8 mouse cellular contexts compared by ENCODE assay signal in genomic region chr14:20735052-20735451, GRCm38 (mm10). TPM values are rescaled to one million over a fixed set of nuclear protein-coding genes. Genes with fewer than 3 reads are reported as not detected.
A peak's percentile ranks its signal among the peaks of the same experiment; 100 is the strongest.
DNase-seq lines count a peak whose midpoint lies in the region; ATAC-seq lines count a peak whose summit lies in the region.

No protein-coding gene starts in this region.

- no peak for ATAC-seq in forebrain, embryonic 11.5 days (replicated peaks; ENCODE audit: low FRiP score)
- no peak for ATAC-seq in liver, embryonic 11.5 days (replicated peaks; ENCODE audit: low FRiP score)
- no peak for ATAC-seq in hindbrain, embryonic 15.5 days (ENCODE audit: low FRiP score, low read depth)
- ATAC-seq in midbrain, embryonic 16.5 days: no peak
- no peak for ATAC-seq in megakaryocyte-erythroid progenitor cell, adult 5-6 weeks (replicated peaks; ENCODE audit: low FRiP score, low TSS enrichment, poor library complexity, severe bottlenecking)

- 78% methylated on average over 2 of the region's 2 CpGs for WGBS in forebrain, embryonic 10.5 days
- 80% methylated on average over 2 of the region's 2 CpGs for WGBS in forebrain, embryonic 11.5 days
- 67% methylated on average over 2 of the region's 2 CpGs for WGBS in liver, embryonic 11.5 days
- WGBS in hindbrain, embryonic 15.5 days: 63% methylated on average over 2 of the region's 2 CpGs
- WGBS in midbrain, embryonic 16.5 days: 66% methylated on average over 2 of the region's 2 CpGs

- H3K36me3 ChIP-seq in forebrain, embryonic 10.5 days (replicated peaks): peaks cover 74% of the 10 kb centered on the region
- no peaks in the 10 kb centered on the region; the same call in 1 of the 2 replicates for H3K36me3 ChIP-seq in forebrain, embryonic 11.5 days (ENCODE audit: control insufficient read depth, insufficient read depth, low read length)
- peaks cover 12% of the 10 kb centered on the region; the same call in 1 of the 2 replicates for H3K36me3 ChIP-seq in liver, embryonic 11.5 days (ENCODE audit: control insufficient read depth, insufficient read depth, low read length)
- H3K36me3 ChIP-seq in hindbrain, embryonic 15.5 days: peaks cover 44% of the 10 kb centered on the region
- peaks cover 16% of the 10 kb centered on the region for H3K36me3 ChIP-seq in midbrain, embryonic 16.5 days (ENCODE audit: control insufficient read depth, insufficient read depth, low read length)

- H3K4me3 ChIP-seq in forebrain, embryonic 10.5 days: no peak overlapping the region
- no peak overlapping the region for H3K4me3 ChIP-seq in forebrain, embryonic 11.5 days (ENCODE audit: low read depth, low read length)
- peak overlapping the region; percentile 95; the same call in 1 of the 2 replicates for H3K4me3 ChIP-seq in liver, embryonic 11.5 days (ENCODE audit: low read depth, low read length)
- 0 out of 2 replicates have a peak overlapping the region, but pooled peaks have one; percentile 67 for H3K4me3 ChIP-seq in hindbrain, embryonic 15.5 days
- no peak overlapping the region for H3K4me3 ChIP-seq in midbrain, embryonic 16.5 days (ENCODE audit: low read depth, low read length)

- no peaks in the 10 kb centered on the region for H3K9me3 ChIP-seq in forebrain, embryonic 10.5 days
- H3K9me3 ChIP-seq in forebrain, embryonic 11.5 days (ENCODE audit: control insufficient read depth, low read length): no peaks in the 10 kb centered on the region
- no peaks in the 10 kb centered on the region for H3K9me3 ChIP-seq in liver, embryonic 11.5 days (ENCODE audit: control insufficient read depth, low read length)
- no peaks in the 10 kb centered on the region for H3K9me3 ChIP-seq in hindbrain, embryonic 15.5 days
- no peaks in the 10 kb centered on the region for H3K9me3 ChIP-seq in midbrain, embryonic 16.5 days (replicated peaks; ENCODE audit: control insufficient read depth, low read length, poor library complexity, severe bottlenecking)

- DNase-seq in forebrain, embryonic 10.5 days (ENCODE audit: extremely low spot score, low spot score): no peak
- DNase-seq in forebrain, embryonic 11.5 days (ENCODE audit: low spot score): no peak
- no peak for DNase-seq in liver, embryonic 11.5 days (ENCODE audit: low spot score)
- DNase-seq in liver: no peak
- no peak for DNase-seq in right cerebral cortex, adult 2 months (ENCODE audit: low spot score in 2 of 2)

- H3K27ac ChIP-seq in forebrain, embryonic 10.5 days: peak overlapping the region; percentile 94
- no peak overlapping the region for H3K27ac ChIP-seq in forebrain, embryonic 11.5 days (ENCODE audit: low read depth, low read length)
- peak overlapping the region; percentile 97; the same call in 1 of the 2 replicates for H3K27ac ChIP-seq in liver, embryonic 11.5 days (ENCODE audit: low read depth, low read length)
- peak overlapping the region; percentile 90 for H3K27ac ChIP-seq in hindbrain, embryonic 15.5 days (replicated peaks)
- H3K27ac ChIP-seq in midbrain, embryonic 16.5 days (ENCODE audit: low read length): 0 out of 2 replicates have a peak overlapping the region, but pooled peaks have one; percentile 35

- H3K4me2 ChIP-seq in forebrain, embryonic 11.5 days (ENCODE audit: low read depth, low read length, severe bottlenecking): no peak overlapping the region
- H3K4me2 ChIP-seq in liver, embryonic 11.5 days: peak overlapping the region; percentile 96
- peak overlapping the region; percentile 81 for H3K4me2 ChIP-seq in hindbrain, embryonic 15.5 days
- H3K4me2 ChIP-seq in midbrain, embryonic 16.5 days (ENCODE audit: low read length): no peak overlapping the region

- no peaks in the 10 kb centered on the region for H3K27me3 ChIP-seq in forebrain, embryonic 10.5 days (ENCODE audit: poor library complexity, severe bottlenecking)
- H3K27me3 ChIP-seq in forebrain, embryonic 11.5 days (ENCODE audit: control insufficient read depth, insufficient read depth, low read length): no peaks in the 10 kb centered on the region
- no peaks in the 10 kb centered on the region for H3K27me3 ChIP-seq in liver, embryonic 11.5 days (replicated peaks; ENCODE audit: control insufficient read depth, insufficient read depth, low read length)
- no peaks in the 10 kb centered on the region for H3K27me3 ChIP-seq in hindbrain, embryonic 15.5 days
- H3K27me3 ChIP-seq in midbrain, embryonic 16.5 days (ENCODE audit: control insufficient read depth, insufficient read depth, low read depth, low read length): no peaks in the 10 kb centered on the region

- H3K9ac ChIP-seq in forebrain, embryonic 11.5 days (ENCODE audit: low read length): no peak overlapping the region
- no peak overlapping the region for H3K9ac ChIP-seq in liver, embryonic 11.5 days (ENCODE audit: low read depth, low read length)
- no peak overlapping the region for H3K9ac ChIP-seq in hindbrain, embryonic 15.5 days
- no peak overlapping the region for H3K9ac ChIP-seq in midbrain, embryonic 16.5 days (ENCODE audit: low read depth, low read length)

- H3K4me1 ChIP-seq in forebrain, embryonic 10.5 days: peaks cover 36% of the 10 kb centered on the region
- no peaks in the 10 kb centered on the region for H3K4me1 ChIP-seq in forebrain, embryonic 11.5 days (replicated peaks; ENCODE audit: control insufficient read depth, insufficient read depth, low read length)
- H3K4me1 ChIP-seq in liver, embryonic 11.5 days (replicated peaks; ENCODE audit: control insufficient read depth, insufficient read depth, low read length): peaks cover 33% of the 10 kb centered on the region
- peaks cover 18% of the 10 kb centered on the region for H3K4me1 ChIP-seq in hindbrain, embryonic 15.5 days (replicated peaks)
- peaks cover 9% of the 10 kb centered on the region for H3K4me1 ChIP-seq in midbrain, embryonic 16.5 days (ENCODE audit: control insufficient read depth, insufficient read depth, low read length)

RNA-seq across cellular contexts. Expression of gene Ndst2, which starts 0.7 kb away (rescaled TPM):
- polyA plus RNA-seq in forebrain, embryonic 10.5 days (2016; fragmentation: Nextera tagmentation; extraction: Ambion mirVana): 23.5 and 24.3 TPM in 2 replicates
- 25.7 and 32.5 TPM in 2 replicates for polyA plus RNA-seq in forebrain, embryonic 11.5 days (2014; fragmentation: Nextera tagmentation; extraction: Ambion mirVana)
- polyA plus RNA-seq in liver, embryonic 11.5 days (2014; fragmentation: Nextera tagmentation; extraction: Ambion mirVana): 32.6 and 34.5 TPM in 2 replicates
- 18.6 and 19.9 TPM in 2 replicates for polyA plus RNA-seq in hindbrain, embryonic 15.5 days (2015; fragmentation: Nextera tagmentation; extraction: Ambion mirVana)
- 17.5 and 19.3 TPM in 2 replicates for polyA plus RNA-seq in midbrain, embryonic 16.5 days (2015; fragmentation: Nextera tagmentation; extraction: Ambion mirVana)
- total RNA-seq in megakaryocyte-erythroid progenitor cell, adult 5-6 weeks (2014; fragmentation: Nextera tagmentation): 81.5 and 88.9 TPM in 2 replicates
- 15.1 and 19.4 TPM in 2 replicates for total RNA-seq in megakaryocyte-erythroid progenitor cell, adult 5-6 weeks (2017)

RNA-seq across cellular contexts. Expression of gene Zswim8, which starts 27.7 kb away (rescaled TPM):
- polyA plus RNA-seq in forebrain, embryonic 10.5 days (2016; fragmentation: Nextera tagmentation; extraction: Ambion mirVana): 28.9 and 29.0 TPM in 2 replicates
- 31.7 and 37.3 TPM in 2 replicates for polyA plus RNA-seq in forebrain, embryonic 11.5 days (2014; fragmentation: Nextera tagmentation; extraction: Ambion mirVana)
- 12.0 and 17.2 TPM in 2 replicates for polyA plus RNA-seq in liver, embryonic 11.5 days (2014; fragmentation: Nextera tagmentation; extraction: Ambion mirVana)
- 45.1 and 46.9 TPM in 2 replicates for polyA plus RNA-seq in hindbrain, embryonic 15.5 days (2015; fragmentation: Nextera tagmentation; extraction: Ambion mirVana)
- polyA plus RNA-seq in midbrain, embryonic 16.5 days (2015; fragmentation: Nextera tagmentation; extraction: Ambion mirVana): 44.9 and 50.3 TPM in 2 replicates
- total RNA-seq in megakaryocyte-erythroid progenitor cell, adult 5-6 weeks (2014; fragmentation: Nextera tagmentation): 34.3 and 35.6 TPM in 2 replicates
- 16.5 and 22.0 TPM in 2 replicates for total RNA-seq in megakaryocyte-erythroid progenitor cell, adult 5-6 weeks (2017)

RNA-seq across cellular contexts. Expression of gene Chchd1, which starts 32.2 kb away (rescaled TPM):
- 252 and 261 TPM in 2 replicates for polyA plus RNA-seq in forebrain, embryonic 10.5 days (2016; fragmentation: Nextera tagmentation; extraction: Ambion mirVana)
- polyA plus RNA-seq in forebrain, embryonic 11.5 days (2014; fragmentation: Nextera tagmentation; extraction: Ambion mirVana): 236 and 256 TPM in 2 replicates
- polyA plus RNA-seq in liver, embryonic 11.5 days (2014; fragmentation: Nextera tagmentation; extraction: Ambion mirVana): 247 and 250 TPM in 2 replicates
- 172 and 184 TPM in 2 replicates for polyA plus RNA-seq in hindbrain, embryonic 15.5 days (2015; fragmentation: Nextera tagmentation; extraction: Ambion mirVana)
- 166 and 171 TPM in 2 replicates for polyA plus RNA-seq in midbrain, embryonic 16.5 days (2015; fragmentation: Nextera tagmentation; extraction: Ambion mirVana)
- total RNA-seq in megakaryocyte-erythroid progenitor cell, adult 5-6 weeks (2014; fragmentation: Nextera tagmentation): 202 and 239 TPM in 2 replicates
- total RNA-seq in megakaryocyte-erythroid progenitor cell, adult 5-6 weeks (2017): 102 and 122 TPM in 2 replicates

RNA-seq across cellular contexts. Expression of gene Fut11, which starts 40.3 kb away (rescaled TPM):
- 15.7 and 16.0 TPM in 2 replicates for polyA plus RNA-seq in forebrain, embryonic 10.5 days (2016; fragmentation: Nextera tagmentation; extraction: Ambion mirVana)
- 19.3 and 20.1 TPM in 2 replicates for polyA plus RNA-seq in forebrain, embryonic 11.5 days (2014; fragmentation: Nextera tagmentation; extraction: Ambion mirVana)
- polyA plus RNA-seq in liver, embryonic 11.5 days (2014; fragmentation: Nextera tagmentation; extraction: Ambion mirVana): 14.2 and 14.9 TPM in 2 replicates
- 29.8 and 30.4 TPM in 2 replicates for polyA plus RNA-seq in hindbrain, embryonic 15.5 days (2015; fragmentation: Nextera tagmentation; extraction: Ambion mirVana)
- 25.5 and 27.2 TPM in 2 replicates for polyA plus RNA-seq in midbrain, embryonic 16.5 days (2015; fragmentation: Nextera tagmentation; extraction: Ambion mirVana)
- 6.7 and 8.6 TPM in 2 replicates for total RNA-seq in megakaryocyte-erythroid progenitor cell, adult 5-6 weeks (2014; fragmentation: Nextera tagmentation)
- total RNA-seq in megakaryocyte-erythroid progenitor cell, adult 5-6 weeks (2017): 2.7 and 3.7 TPM in 2 replicates

RNA-seq across cellular contexts. Expression of gene Camk2g, which starts 58.8 kb away (rescaled TPM):
- 33.0 and 37.8 TPM in 2 replicates for polyA plus RNA-seq in forebrain, embryonic 10.5 days (2016; fragmentation: Nextera tagmentation; extraction: Ambion mirVana)
- 46.8 and 52.0 TPM in 2 replicates for polyA plus RNA-seq in forebrain, embryonic 11.5 days (2014; fragmentation: Nextera tagmentation; extraction: Ambion mirVana)
- 23.0 and 28.6 TPM in 2 replicates for polyA plus RNA-seq in liver, embryonic 11.5 days (2014; fragmentation: Nextera tagmentation; extraction: Ambion mirVana)
- polyA plus RNA-seq in hindbrain, embryonic 15.5 days (2015; fragmentation: Nextera tagmentation; extraction: Ambion mirVana): 161 and 183 TPM in 2 replicates
- 149 and 180 TPM in 2 replicates for polyA plus RNA-seq in midbrain, embryonic 16.5 days (2015; fragmentation: Nextera tagmentation; extraction: Ambion mirVana)
- 7.1 and 30.8 TPM in 2 replicates for total RNA-seq in megakaryocyte-erythroid progenitor cell, adult 5-6 weeks (2014; fragmentation: Nextera tagmentation)
- total RNA-seq in megakaryocyte-erythroid progenitor cell, adult 5-6 weeks (2017): 33.0 and 34.8 TPM in 2 replicates

Comparison
In these comparisons a context has a peak if more than half of its experiments do, and no peak if none do; other contexts are left out.
1. H3K4me3 ChIP-seq: peak in liver, embryonic 11.5 days (single experiment) and hindbrain, embryonic 15.5 days (single experiment); none in forebrain, embryonic 10.5 days (single experiment), forebrain, embryonic 11.5 days (single experiment) and midbrain, embryonic 16.5 days (single experiment).
2. H3K4me2 ChIP-seq: peak in liver, embryonic 11.5 days (single experiment) and hindbrain, embryonic 15.5 days (single experiment); none in forebrain, embryonic 11.5 days (single experiment) and midbrain, embryonic 16.5 days (single experiment).